Mouse (Mus musculus) adipose tissue, adult 10 weeks (tissue): ENCODE measurements around the gene Krt80. TPM values are rescaled to one million over a fixed set of nuclear protein-coding genes. Genes with fewer than 3 reads are reported as not detected.

Experiments used
- polyA plus RNA-seq: library from polyadenylated mRNA; stranded (reverse); fragments of 350-450 nt; fragmentation: Illumina TruSeq; extraction: RNeasy Lipid Tissue Mini Kit (QIAGEN cat#74804); gene quantifications from one replicate; pipeline ENCODE4 v1.2.3, GENCODE M21; 2014; ENCODE audit warnings: low read depth, low replicate concordance

Gene Krt80
- 5.3 TPM for polyA plus RNA-seq

DNA sequence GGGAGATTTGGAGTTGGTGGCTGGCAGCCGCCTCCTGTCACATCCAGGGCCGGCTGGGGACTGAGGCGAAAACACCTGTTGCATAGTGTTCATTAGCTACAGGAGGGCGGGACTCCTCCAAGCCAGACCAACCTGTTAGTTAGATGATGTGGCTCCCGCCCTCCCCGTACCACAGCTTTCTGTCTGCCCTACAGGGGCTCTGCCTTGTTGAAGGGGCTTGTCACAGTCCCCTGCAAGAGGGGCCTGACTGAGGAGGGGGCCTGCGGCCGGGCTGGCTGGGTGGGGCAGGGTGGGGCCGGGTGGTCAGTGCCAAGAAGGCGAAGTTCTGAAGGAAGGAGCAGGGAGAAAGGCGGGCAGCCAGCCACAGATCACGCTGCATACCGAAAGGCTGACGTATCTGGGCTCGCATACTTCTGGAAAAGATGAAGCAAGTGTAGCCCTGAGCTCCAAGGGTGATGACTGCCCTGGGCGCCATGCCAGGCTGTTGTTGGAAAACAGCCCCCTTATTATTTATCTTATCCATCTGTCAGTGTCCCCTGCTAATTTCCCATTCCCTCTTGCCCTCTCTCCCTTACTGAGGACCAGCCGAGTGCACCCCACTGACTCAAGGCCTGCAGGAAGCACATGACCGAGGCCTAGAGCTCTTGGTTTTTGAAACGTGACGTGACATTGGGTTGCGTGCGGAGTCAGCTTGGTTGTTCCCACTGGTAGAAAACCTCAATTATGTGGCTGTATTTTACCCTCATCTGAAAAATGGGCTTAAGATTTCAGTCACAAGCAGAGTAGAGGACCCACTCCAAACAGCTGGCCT, at the start of gene Krt80:
Krt80 (minus strand) TSS at position 62 of the 811 bp plus-strand sequence.

DNA sequence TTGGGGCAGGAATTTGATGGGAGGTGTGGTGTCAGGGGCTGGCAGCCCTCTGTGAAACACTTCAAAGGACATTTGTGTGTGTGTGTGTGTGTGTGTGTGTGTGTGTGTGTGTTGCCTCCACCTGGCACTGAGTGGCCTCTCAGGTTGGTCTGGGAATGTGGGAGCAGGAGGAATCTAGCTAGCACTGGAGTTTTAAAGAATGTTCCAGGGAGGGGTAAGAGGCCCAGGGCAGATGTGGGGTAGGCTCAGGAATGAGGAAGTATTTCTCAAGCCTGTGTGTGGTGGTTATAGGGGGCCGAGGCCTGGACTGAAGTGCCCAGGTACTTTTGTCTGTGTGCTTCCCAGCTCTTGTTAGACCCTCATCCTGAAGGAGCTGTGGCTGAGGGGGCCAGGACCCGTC, 40.8 kb upstream of the Krt80 start, which contains the start of gene Krt7:
Krt7 (plus strand) TSS at position 269 of the 400 bp plus-strand sequence.

Other genes with a start within 250 kb of the Krt80 start
- gene Acvrl1, start 241.6 kb downstream of the Krt80 start, polyA plus RNA-seq: 26.2 TPM
- 25.3 TPM for gene Acvr1b, start 196.1 kb downstream of the Krt80 start, polyA plus RNA-seq
- gene Grasp, start 146.0 kb downstream of the Krt80 start, polyA plus RNA-seq: 4.1 TPM
- gene Nr4a1, start 115.9 kb downstream of the Krt80 start, polyA plus RNA-seq: 34.9 TPM
- gene Atg101, start 85.9 kb downstream of the Krt80 start, polyA plus RNA-seq: 23.9 TPM
- 3.1 TPM for gene 6030408B16Rik, start 77.0 kb downstream of the Krt80 start, polyA plus RNA-seq
- 24.7 TPM for gene Krt7, start 40.9 kb upstream of the Krt80 start, polyA plus RNA-seq
- gene Krt87, start 68.6 kb upstream of the Krt80 start, polyA plus RNA-seq: not detected
- gene Krt88, start 77.6 kb upstream of the Krt80 start, polyA plus RNA-seq: 3.5 TPM
- gene Krt81, start 93.6 kb upstream of the Krt80 start, polyA plus RNA-seq: not detected
- gene Krt86, start 103.3 kb upstream of the Krt80 start, polyA plus RNA-seq: not detected
- gene Krt83, start 121.3 kb upstream of the Krt80 start, polyA plus RNA-seq: not detected
- not detected for gene Gm49425, start 147.1 kb upstream of the Krt80 start, polyA plus RNA-seq
- gene Krt84, start 162.7 kb upstream of the Krt80 start, polyA plus RNA-seq: not detected
- gene Krt82, start 180.5 kb upstream of the Krt80 start, polyA plus RNA-seq: not detected
- not detected for gene Krt90, start 192.8 kb upstream of the Krt80 start, polyA plus RNA-seq
- not detected for gene Krt75, start 203.7 kb upstream of the Krt80 start, polyA plus RNA-seq